Mouse (Mus musculus) embryo, embryonic 9.5 days (tissue): Measurements from ENCODE around the gene Zfp503.

Experiments
- DNase-seq: peaks from one replicate; pipeline ENCODE4 v3.0.0-alpha.2; 2017; ENCODE audit errors: extremely low spot score

Zfp503 gene

GRCm38 (mm10) chr14:21993251-21994060 is 4.1 kb upstream of the Zfp503 start:
- peak; percentile 45 for DNase-seq

- peak; percentile 25 for DNase-seq
Observed at GRCm38 (mm10) chr14:21992321-21992885, 3.0 kb upstream of the Zfp503 start.

- DNase-seq = peak; percentile 51
Observed at GRCm38 (mm10) chr14:21991856-21992255, 2.5 kb upstream of the Zfp503 start.

DNA sequence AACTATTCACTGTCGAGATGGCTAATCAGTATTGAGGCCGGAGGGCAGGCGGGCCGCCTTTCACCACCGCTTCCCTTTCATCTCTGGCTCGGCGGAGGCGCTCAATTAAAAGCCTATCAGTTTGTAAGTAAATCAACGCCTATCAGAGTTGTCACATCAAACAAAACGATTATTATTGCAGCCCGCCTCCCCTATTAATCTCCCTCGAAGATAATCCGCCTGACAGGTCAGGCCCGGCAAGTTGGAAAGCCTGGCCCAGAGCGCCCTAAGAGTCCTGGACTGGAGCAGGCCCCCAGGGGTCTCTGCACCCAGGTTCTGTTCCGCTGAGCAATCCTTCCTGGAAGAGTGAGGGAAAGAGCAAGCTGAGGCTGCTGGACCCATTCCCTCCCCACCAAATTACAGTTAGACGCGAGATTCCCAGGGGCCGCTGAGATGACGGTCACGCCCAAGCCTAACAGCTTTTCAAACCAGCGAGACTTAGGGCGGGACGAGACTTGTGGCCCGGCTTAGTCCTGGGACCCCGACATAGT is 1.9 kb upstream of the Zfp503 start:
- DNase-seq = peak; percentile 93

DNA sequence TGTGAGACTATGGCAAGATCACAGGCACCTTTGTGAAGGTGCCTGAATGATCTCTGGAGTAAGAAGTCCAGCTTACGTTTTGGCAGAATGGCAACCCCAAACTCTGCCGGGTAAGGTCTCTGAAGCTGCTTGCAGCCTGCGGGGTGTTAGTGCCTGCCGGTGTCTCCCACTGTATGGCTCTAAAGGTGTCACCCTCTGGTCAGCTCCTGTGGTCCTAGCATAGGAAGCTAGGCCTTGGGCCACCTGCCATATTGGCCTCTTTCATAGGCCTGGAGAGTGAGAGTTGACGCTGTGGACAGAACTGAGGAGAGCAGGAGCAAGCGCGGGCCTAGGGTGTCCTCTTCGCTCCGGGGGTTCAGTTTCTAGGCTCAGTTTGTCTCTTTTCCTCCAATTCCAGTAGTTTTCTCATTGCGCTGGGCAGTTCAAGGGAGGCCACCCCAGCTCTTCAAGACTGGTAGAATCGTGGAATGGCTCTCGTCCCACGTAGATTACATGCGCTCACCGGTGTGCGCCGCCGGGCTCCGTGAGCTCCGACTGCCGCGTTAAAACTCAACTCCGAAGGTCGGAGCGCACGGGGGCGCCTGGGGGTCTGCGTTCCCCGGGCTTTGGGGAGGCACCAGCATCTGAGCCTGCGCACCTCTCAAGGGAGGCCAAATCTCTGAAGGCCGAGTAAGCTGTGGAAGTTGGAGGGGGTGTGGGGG is 1.1 kb upstream of the Zfp503 start:
- peak; percentile 67 for DNase-seq

GRCm38 (mm10) chr14:21988577-21989290 is 667 bp downstream of the Zfp503 start:
- no peak for DNase-seq

DNA sequence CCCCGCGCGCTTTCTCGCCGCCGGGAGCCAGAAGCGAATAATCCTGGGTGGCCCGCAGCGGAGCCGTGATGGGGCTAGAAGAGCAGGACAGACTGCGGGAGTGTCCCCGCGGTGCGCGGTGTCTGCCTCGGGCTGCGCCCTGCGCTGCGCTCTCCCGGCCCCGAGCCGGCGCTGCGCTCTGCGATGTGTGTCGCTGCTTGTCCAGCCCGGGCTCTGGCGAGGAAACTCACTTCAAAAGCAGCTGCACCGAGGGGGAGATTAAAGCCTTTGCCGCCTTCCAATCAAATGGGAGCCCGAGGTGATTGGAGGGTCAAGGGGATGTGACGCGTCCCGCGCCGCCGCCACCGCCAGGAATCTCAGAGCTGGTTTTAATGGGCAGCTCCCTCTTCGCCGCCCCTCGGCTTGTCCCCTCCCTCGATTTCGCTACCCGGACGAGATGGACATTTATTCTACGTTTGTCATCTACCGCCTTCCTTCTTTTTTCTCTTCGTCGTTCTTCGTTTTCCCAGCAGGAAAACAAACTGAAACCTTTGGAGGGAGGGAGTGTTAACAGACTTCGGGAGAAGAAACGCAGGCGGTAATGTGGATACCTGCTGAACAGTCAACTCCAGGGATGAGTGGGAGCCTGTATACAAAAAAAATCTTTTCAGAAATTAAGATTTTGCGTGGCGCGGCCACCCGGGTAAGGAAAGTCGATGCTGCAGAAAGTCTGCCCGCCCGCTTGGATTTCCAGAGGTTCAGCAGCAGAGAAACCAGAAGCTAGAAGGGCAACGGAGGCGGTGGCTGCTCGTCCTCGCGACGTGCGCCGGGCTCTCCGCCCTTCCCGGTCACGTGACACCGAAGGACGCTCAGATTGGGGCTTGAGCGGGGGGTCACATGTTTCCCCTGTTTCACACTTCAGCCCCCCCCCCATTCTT is 1.5 kb downstream of the Zfp503 start:
- DNase-seq = peak; percentile 97

DNA sequence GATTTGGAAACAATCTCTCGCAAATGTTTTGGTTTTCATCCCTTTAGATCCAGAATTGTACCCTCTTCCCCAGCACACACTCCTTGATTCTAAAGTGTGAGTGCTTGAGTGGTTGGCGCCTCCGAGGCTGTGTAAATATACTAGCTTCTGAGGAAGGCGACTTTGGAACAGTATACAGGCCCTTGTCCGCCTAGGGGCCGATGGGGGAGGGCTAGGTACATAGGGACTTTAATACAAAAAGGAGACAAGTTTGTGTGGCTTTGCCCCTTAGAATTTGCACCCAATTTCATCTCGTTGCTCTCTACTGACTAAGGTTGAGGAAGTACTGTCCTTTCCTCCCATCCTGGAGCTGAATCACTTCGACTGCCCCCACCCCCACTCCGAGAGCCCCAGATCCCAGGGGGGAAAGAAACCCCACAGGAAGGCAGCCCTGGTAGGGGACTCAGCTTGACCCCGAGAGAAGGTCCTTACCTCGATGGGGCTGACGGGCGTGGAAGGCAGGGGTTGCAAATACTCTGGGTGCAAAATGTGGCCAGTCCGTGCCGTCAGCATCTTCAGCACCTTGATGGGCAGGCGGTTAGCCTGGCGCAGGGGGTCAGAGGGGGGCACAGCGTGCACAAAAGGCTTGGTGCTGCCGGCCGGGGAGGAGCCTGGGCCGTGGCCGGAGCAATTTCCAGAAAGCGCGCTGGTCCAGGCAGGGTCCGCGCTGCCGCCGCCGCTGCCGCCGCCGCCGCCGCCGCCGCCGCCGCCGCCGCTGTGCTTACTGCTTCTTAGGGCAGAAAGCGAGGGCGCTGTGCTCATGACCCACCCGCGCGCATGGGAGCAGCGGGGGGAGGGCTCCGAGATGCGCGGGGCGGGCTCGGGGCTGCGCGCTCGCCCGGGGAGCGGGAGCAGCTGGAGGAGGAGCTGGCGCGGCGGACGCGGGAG is 2.4 kb downstream of the Zfp503 start:
- no peak for DNase-seq

DNA sequence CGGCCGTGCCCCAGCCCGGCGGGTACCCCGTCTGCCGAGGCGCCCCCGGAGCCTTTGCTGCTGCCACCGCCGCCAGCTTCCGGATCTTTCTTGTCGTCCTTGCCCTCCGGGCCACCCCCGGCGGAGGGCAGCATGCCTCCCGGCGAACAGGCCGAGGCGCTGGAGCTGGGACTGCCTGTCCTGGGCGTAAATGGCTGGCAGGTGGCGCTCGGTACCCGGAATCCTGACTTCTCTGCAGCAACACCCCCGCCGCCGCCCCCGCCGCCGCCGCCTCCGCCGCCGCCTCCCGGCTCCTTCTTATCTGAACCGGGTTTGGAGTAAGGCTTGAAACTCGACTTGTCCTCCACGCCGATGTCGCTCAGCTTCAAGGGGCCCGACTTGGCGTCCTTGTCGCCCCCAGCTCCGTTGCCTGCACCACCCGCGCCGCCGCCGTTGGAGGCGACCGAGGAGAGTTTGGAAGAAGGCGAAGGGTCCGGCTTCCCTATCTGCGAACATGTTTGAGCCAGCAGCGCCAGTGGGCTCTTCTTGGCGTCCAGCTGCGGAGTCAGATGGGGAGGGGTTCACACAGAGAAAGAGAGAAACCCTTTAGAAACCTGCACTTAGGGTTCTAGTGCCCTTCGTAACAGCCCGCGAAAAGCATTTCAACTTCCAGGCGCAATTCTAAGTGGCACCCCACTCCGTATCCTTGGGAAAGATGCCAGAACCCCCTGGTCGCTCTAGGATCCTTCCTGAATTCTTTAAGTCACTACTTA is 3.2 kb downstream of the Zfp503 start:
- DNase-seq = peak; percentile 87

GRCm38 (mm10) chr14:21985426-21985931 is 3.9 kb downstream of the Zfp503 start:
- no peak for DNase-seq

DNA sequence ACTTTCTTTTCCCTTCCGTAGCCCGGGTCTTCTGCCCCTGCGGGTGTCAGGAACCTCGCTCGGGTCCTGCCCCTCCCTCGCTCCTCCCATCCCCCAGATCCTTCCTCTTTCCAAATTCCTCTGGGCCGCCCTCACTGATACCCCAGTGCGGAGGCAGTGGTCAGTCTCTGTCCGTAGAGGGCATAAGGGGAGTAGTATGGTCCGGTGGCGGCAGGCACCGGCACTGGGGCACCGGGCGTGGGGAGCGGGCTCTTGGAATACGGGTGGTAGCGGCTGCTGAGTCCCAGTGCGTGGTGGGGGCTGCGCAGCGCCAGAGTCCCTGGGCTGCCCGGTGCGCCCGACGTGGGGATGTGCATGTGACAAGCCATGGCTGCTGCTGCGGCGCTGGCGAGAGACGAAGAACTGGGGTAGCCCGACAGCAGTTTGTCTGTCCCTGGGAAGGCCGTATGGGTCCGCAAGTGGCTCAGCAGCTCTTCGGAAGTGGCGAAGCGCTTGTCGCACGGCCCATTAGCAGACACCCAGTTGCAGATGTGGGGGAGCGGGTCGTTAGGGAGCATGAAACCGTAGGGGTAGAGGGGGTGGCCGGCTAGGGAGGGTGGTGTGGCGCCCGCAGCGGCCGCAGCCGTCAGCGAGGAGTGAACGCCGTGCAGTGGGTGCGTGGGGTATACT is 4.5 kb downstream of the Zfp503 start:
- peak; percentile 80 for DNase-seq

DNA sequence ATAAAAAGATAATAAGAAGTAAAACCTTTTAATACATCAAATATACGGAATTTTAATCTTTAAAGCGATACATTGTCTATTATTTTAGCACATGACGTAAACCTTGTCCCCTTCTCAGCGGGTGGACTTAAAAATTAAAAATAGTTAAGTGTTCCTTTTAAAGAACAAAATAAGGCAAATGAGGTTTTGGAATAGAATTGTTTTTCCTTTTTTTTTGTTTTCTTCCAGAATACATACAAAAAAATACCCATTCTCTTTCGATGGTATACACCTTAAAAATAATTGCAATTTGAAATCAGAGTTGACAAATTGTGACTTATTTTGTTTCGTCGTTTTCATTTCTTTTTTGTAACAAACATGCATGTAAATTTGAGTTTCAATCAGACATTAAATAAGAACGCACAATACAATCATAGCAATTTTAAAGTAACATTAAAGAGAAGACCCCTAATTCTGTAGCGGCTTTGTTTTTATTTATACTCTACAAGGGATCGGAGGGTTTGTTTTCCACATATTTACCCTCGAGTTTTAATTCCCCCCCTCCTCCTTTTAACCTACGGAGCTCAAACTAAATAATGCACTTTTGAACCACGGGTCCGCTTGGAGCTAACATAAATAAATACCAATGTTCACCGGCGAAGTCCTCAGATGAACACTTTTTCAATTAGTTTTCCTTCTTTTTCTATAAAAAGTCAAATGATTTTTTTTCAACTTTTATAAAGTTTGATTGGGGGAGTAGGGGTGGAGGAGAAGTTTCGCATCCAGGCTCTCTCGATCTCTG is 5.3 kb downstream of the Zfp503 start:
- DNase-seq = no peak

DNA sequence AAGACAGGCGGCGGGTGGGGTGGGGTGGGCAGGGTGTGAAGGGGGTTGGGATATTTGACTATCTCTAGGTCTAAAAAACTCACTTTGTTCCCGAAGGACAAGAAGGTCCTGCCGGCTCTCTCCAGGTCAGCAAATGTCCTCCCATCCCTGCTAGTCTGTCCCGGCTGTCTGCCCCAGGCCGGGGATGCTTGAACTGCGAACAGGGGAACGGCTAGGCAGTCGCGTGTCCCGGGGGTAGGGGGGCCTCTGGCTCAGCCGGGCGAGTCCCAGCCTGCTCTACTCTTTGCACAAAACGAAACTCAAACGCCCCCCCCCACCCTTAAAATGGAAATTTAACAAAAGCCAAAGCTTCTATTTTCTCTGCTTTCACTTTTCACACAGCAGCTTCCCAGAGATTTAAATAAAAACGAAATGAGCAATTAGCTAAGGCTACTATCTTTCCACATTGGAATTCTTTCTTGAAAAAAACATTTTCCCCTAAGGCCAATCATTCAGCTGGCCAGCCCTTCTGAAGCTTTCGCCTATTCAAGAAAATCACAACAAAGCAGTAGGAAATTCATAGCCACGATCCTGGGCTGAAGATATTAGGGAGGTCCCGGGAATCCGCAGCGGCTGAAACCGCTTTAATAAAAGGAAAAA is 6.0 kb downstream of the Zfp503 start:
- DNase-seq = no peak

DNA sequence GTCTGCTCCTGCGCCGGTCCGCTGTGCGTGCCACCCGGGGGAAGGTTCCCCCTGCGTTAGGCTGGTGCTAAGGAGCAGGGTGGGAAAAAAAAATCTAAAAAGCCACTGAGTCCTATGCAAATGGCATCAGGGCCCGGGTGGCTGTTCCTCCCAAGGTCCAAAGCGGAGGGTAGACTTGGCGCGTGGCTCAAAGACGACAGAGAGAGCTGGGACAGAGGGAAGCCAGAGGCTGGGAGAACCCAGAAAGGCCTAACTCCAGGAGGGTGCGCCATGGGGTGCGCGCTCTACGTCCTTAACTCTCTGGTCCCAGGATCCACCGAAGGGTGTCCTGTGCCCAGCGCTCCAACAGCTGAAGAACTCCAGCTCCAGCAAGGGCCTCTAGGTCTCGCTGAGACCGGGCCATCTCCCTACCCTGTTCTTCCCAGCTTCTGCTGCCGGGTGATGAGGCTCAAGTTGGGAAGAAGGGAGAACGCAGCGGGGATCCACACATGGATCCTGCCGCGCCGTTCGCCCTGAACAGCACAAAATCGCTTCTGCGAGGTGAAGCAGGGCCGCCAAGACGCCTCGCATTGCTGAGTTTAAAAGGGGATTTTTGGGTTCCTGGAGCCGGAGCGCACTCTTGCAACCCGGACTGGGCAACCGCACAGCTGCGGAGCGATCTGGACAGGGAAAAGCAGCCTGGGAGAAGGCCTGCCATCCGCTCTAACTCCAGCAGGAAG is 6.7 kb downstream of the Zfp503 start:
- peak; percentile 83 for DNase-seq

- DNase-seq = peak; percentile 67
Observed at GRCm38 (mm10) chr14:21982096-21982591, 7.3 kb downstream of the Zfp503 start.

GRCm38 (mm10) chr14:21981462-21981861 is 7.9 kb downstream of the Zfp503 start:
- DNase-seq = peak; percentile 90
